Mouse (Mus musculus) embryonic facial prominence, embryonic 15.5 days (tissue): ENCODE results near the gene Olfr703. TPM values are rescaled to one million over a fixed set of nuclear protein-coding genes. Genes with fewer than 3 reads are reported as not detected.

Source experiments
- ATAC-seq: fragments of 200-750 bp; cut with Nextera tagmentation; 2 replicates; pipeline ENCODE4 v1.8.0; 2017; ENCODE audit warnings: low read depth, moderate TSS enrichment; ENCODE audit not compliant: insufficient number of reproducible peaks, low FRiP score, low TSS enrichment
- H3K27ac ChIP-seq: fragments of 300-500 bp; sonication (generic); replicated peaks from 2 replicates; pipeline ENCODE4 v1.5.1; 2015; ENCODE audit warnings: mild to moderate bottlenecking, inconsistent platforms
- H3K27me3 ChIP-seq: fragments of 300-500 bp; sonication (generic); 2 replicates; pipeline ENCODE4 v1.6.1; 2015; ENCODE audit warnings: inconsistent platforms
- H3K36me3 ChIP-seq: fragments of 300-500 bp; sonication (generic); 2 replicates; pipeline ENCODE4 v1.6.1; 2015; ENCODE audit warnings: mild to moderate bottlenecking, inconsistent platforms
- H3K4me1 ChIP-seq: fragments of 300-500 bp; sonication (generic); 2 replicates; pipeline ENCODE4 v1.6.1; 2015; ENCODE audit warnings: inconsistent platforms
- H3K4me2 ChIP-seq: fragments of 300-500 bp; sonication (generic); replicated peaks from 2 replicates; pipeline ENCODE4 v1.6.1; 2015; ENCODE audit warnings: mild to moderate bottlenecking, inconsistent platforms
- H3K4me3 ChIP-seq: fragments of 300-500 bp; sonication (generic); replicated peaks from 2 replicates; pipeline ENCODE4 v1.5.1; 2015; ENCODE audit warnings: mild to moderate bottlenecking, inconsistent platforms
- H3K9ac ChIP-seq: fragments of 300-500 bp; sonication (generic); 2 replicates; pipeline ENCODE4 v1.6.1; 2015; ENCODE audit warnings: inconsistent platforms
- H3K9me3 ChIP-seq: fragments of 300-500 bp; sonication (generic); replicated peaks from 2 replicates; pipeline ENCODE4 v1.6.1; 2016; ENCODE audit warnings: inconsistent platforms
- WGBS: fragments of 180-500 bp; shearing (Covaris S2); methylation state at CpG from one replicate; pipeline ENCODE4 v1.1.7; 2015; 5-methylcytosine and 5-hydroxymethylcytosine counted together
- polyA plus RNA-seq: library from polyadenylated mRNA; unstranded; fragments of >200 nt; fragmentation: Nextera tagmentation; extraction: Ambion mirVana; gene quantifications from 2 replicates; pipeline ENCODE4 v1.2.1, GENCODE M21; 2015

Olfr703 gene
- polyA plus RNA-seq: not detected in 2 replicates

DNA sequence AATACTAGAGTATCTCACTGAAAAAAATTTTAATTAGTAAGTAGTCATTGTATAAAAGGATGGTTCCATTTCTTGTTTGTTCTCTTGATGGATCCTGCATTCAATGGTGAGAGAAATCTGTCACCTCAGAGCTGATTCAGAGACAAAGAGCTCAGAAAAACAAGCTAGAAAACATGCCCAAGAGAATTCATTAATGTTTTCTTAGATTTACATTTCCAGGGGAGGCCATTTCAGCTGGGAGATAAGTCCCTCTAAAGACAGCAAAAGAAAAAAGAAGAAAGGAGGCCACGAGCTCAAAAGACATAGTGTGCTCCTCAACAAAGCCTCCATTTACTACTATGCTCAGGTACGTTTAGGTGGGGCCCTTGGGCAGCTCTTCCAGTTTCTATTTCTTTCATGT is at the start of gene Olfr703:
TSS of gene Olfr703 (plus strand) at position 301 of the 400 bp plus-strand sequence.
- H3K27ac ChIP-seq: no peak within 1 kb of the TSS
- H3K9ac ChIP-seq: no peak within 1 kb of the TSS
- no peak within 1 kb of the TSS for H3K4me3 ChIP-seq
- no peaks in the 10 kb centered on the region for H3K4me1 ChIP-seq
- no peak for ATAC-seq
- no peaks in the 10 kb centered on the region for H3K36me3 ChIP-seq
- no peak within 1 kb of the TSS for H3K4me2 ChIP-seq
- no peaks in the 10 kb centered on the region for H3K9me3 ChIP-seq
- WGBS: 58% methylated on average over 2 of the region's 2 CpGs
- H3K27me3 ChIP-seq: no peaks in the 10 kb centered on the region

DNA sequence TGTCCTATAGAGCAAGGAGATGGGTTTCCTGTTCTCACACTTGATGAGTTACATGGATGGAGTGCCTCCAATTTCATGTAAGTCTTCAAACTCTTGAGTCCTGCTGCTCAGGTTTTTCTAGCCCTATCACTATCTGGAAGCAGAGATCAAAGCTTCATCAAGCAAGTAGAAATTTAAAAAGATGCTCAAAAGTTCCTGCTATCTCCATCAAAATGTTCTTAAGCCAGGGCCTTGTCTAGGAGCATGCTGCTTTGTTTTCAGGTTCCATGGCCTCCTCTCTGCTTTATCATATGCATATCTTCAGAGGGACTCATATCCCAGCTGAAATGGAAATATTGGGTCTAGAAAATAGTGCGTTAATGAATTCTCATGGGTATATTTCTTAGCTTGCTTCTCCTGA is 34.4 kb upstream of the Olfr703 start, which contains the start of gene Olfr700:
TSS of gene Olfr700 (minus strand) at position 101 of the 400 bp plus-strand sequence.
- H3K27ac ChIP-seq: no peak within 1 kb of the TSS
- H3K4me1 ChIP-seq: no peaks in the 10 kb centered on the region
- no peak within 1 kb of the TSS for H3K9ac ChIP-seq
- H3K36me3 ChIP-seq: no peaks in the 10 kb centered on the region
- no peaks in the 10 kb centered on the region for H3K27me3 ChIP-seq
- WGBS: 83% methylated on average over 1 of the region's 1 CpGs
- no peak for ATAC-seq
- no peaks in the 10 kb centered on the region for H3K9me3 ChIP-seq
- no peak within 1 kb of the TSS for H3K4me3 ChIP-seq
- H3K4me2 ChIP-seq: no peak within 1 kb of the TSS

DNA sequence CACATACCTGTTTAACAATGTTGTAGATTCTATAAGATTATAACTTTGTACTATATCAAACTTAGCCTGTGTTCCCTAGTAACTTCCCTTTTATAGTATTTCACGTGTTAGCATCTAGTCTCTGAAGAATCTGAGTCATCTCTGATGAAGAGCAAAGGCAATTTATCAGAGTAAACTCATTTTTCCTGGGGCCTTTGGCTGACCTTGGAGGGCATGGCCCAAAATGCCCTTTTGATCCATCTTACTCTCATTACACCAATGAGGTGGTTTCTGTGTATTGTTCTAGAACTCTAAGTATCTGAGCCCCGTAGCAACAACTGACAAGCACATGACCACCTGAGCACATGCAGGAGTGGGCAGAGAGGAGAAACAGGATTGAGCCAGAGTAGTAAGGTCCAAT is 29.3 kb upstream of the Olfr703 start, which contains the start of gene Olfr701:
TSS of gene Olfr701 (plus strand) at position 301 of the 400 bp plus-strand sequence.
- no peak within 1 kb of the TSS for H3K4me3 ChIP-seq
- ATAC-seq: no peak
- H3K9me3 ChIP-seq: no peaks in the 10 kb centered on the region
- no peak within 1 kb of the TSS for H3K9ac ChIP-seq
- no peaks in the 10 kb centered on the region for H3K36me3 ChIP-seq
- 66% methylated on average over 2 of the region's 2 CpGs for WGBS
- H3K27ac ChIP-seq: no peak within 1 kb of the TSS
- H3K4me1 ChIP-seq: no peaks in the 10 kb centered on the region
- H3K4me2 ChIP-seq: no peak within 1 kb of the TSS
- no peaks in the 10 kb centered on the region for H3K27me3 ChIP-seq

DNA sequence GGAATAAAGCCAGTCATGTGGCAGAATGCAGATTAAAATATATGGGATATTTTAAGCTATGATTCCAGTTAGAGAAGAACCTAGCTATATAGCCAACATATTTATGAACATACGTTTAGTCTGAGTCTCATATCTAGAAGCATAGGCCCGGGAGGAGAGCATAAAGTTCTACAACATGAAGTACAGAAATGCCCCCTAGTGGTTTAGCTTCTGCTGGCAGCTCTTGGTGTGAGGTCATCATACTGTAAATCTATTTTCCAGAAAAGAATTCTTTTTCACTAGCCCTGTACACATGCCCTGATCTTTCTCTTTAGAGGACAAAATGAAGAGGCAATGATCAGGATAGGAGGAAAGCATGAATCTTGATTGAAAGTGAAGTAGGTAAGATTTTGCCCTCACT is 27.4 kb upstream of the Olfr703 start:
- H3K36me3 ChIP-seq: no peaks in the 10 kb centered on the region
- no peak overlapping the region for H3K9ac ChIP-seq
- no peak for ATAC-seq
- H3K4me3 ChIP-seq: no peak overlapping the region
- H3K4me1 ChIP-seq: no peaks in the 10 kb centered on the region
- WGBS: 60% methylated on average over 2 of the region's 2 CpGs
- H3K27me3 ChIP-seq: no peaks in the 10 kb centered on the region
- H3K9me3 ChIP-seq: no peaks in the 10 kb centered on the region
- H3K27ac ChIP-seq: no peak overlapping the region
- no peak overlapping the region for H3K4me2 ChIP-seq

DNA sequence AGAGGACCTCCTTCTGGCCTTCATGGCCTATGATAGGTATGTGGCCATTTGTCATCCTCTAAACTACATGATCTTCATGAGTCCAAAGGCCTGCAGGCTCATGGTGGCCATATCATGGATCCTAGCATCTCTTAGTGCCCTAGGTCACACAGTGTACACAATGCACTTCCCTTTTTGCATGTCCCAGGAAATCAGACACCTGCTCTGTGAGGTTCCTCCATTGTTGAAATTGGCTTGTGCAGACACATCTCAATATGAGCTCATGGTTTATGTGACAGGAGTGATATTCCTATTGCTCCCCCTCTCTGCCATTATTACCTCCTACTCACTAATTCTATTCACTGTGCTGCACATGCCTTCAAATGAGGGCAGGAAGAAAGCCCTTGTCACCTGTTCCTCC is 24.7 kb upstream of the Olfr703 start:
- Histone ChIP-seq H3K4me2 (no peak overlapping the region), H3K4me3 (no peak overlapping the region), H3K9me3 (no peaks in the 10 kb centered on the region), H3K4me1 (no peaks in the 10 kb centered on the region), H3K36me3 (no peaks in the 10 kb centered on the region), H3K27ac (no peak overlapping the region), H3K27me3 (no peaks in the 10 kb centered on the region), H3K9ac (no peak overlapping the region)
- ATAC-seq: no peak

DNA sequence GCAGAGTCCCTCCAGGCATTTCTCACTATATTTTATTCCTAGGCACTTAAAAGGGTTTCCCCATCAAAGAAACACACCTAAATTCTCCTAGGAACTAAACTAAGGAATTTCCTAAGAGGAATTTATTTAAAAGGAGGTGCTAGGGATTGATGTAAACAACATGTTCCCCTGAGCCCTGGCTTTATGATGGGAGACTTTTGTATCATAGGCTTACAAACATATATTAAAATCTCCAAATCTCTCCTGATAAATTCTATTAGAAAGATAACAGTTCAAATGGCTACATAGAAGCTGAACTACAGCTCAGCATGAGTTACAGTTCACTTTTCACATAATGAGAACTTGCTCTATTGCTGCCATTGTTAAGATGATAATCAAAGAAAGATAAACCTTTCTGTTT is 9.4 kb upstream of the Olfr703 start, which contains the start of gene Olfr702:
TSS of gene Olfr702 (minus strand) at position 101 of the 400 bp plus-strand sequence.
- no peaks in the 10 kb centered on the region for H3K4me1 ChIP-seq
- H3K4me3 ChIP-seq: no peak within 1 kb of the TSS
- H3K9me3 ChIP-seq: no peaks in the 10 kb centered on the region
- no peaks in the 10 kb centered on the region for H3K36me3 ChIP-seq
- H3K27me3 ChIP-seq: no peaks in the 10 kb centered on the region
- H3K27ac ChIP-seq: no peak within 1 kb of the TSS
- no peak for ATAC-seq
- no peak within 1 kb of the TSS for H3K9ac ChIP-seq
- H3K4me2 ChIP-seq: no peak within 1 kb of the TSS

DNA sequence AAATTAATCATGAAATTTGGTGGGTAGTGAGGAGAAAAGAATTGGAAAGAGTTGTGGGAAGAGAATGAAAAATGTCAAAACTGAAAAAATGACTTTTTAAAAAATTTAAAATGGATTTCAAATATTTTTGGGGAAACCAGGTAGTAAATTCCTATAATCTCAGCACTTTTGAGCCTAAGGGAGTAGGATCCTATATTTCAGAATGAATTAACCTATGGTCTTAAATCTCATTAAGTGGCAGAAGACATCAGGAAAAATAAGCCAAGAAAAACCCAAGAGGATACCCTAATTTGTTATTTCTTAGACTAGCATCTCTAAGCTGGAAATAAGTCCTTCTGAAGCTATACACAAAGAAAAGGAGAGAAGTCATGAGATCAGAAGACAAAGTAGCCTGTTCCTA is 19.7 kb downstream of the Olfr703 start, which contains the start of gene Olfr704:
TSS of gene Olfr704 (plus strand) at position 301 of the 400 bp plus-strand sequence.
- H3K27ac ChIP-seq: no peak within 1 kb of the TSS
- no peaks in the 10 kb centered on the region for H3K4me1 ChIP-seq
- H3K4me2 ChIP-seq: no peak within 1 kb of the TSS
- no peaks in the 10 kb centered on the region for H3K9me3 ChIP-seq
- H3K9ac ChIP-seq: no peak within 1 kb of the TSS
- no peaks in the 10 kb centered on the region for H3K27me3 ChIP-seq
- H3K36me3 ChIP-seq: no peaks in the 10 kb centered on the region
- no peak for ATAC-seq
- H3K4me3 ChIP-seq: no peak within 1 kb of the TSS

DNA sequence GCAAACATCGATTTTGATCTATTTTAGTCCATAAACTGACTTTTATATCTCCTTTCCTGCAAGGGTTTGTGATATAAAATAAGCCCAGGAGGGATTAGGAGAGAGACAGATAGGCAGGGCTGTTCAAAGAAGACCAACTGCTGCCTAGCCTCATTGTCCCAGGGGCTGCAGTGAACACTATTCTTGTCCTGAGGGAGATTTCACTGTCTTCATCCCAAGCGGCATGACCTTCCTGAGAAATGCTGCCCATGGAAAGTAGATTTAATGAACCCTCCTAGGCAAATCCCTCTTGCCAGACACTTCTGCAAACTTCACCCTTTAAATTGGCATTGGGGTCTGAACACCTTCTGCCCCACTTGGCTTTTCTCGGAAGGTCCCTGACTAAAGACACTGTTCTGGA is 33.6 kb downstream of the Olfr703 start, which contains the start of gene Olfr705:
TSS of gene Olfr705 (minus strand) at position 101 of the 400 bp plus-strand sequence.
- H3K4me3 ChIP-seq: no peak within 1 kb of the TSS
- H3K27ac ChIP-seq: no peak within 1 kb of the TSS
- H3K36me3 ChIP-seq: no peaks in the 10 kb centered on the region
- ATAC-seq: no peak
- H3K4me2 ChIP-seq: no peak within 1 kb of the TSS
- H3K4me1 ChIP-seq: no peaks in the 10 kb centered on the region
- H3K9me3 ChIP-seq: no peaks in the 10 kb centered on the region
- no peaks in the 10 kb centered on the region for H3K27me3 ChIP-seq
- no peak within 1 kb of the TSS for H3K9ac ChIP-seq
- WGBS: 82% methylated on average over 3 of the region's 3 CpGs

DNA sequence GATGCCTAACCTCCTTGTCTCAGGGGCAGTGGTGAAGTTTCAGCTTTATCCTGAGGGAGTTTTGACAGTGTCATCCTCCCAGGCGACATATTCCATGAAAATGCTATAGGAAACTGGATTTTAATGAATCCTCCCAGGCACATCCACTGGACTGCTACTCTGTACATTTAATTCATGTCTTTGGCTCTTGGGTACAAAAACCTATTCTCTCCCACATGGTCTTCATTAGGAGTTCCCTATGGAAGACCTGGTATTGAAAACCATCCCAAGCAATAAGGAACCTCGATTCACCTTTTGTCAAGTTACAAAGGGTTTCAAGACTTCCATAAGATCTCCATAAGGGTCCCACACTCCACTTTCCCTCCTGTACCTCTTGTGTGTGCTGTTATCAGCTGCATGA is 44.9 kb downstream of the Olfr703 start, which contains the start of gene Olfr706:
TSS of gene Olfr706 (minus strand) at position 101 of the 400 bp plus-strand sequence.
- no peaks in the 10 kb centered on the region for H3K9me3 ChIP-seq
- H3K27ac ChIP-seq: no peak within 1 kb of the TSS

More for the DNA sequence above, 44.9 kb downstream of the Olfr703 start, which contains the start of gene Olfr706:
- WGBS: 67% methylated on average over 2 of the region's 2 CpGs
- no peaks in the 10 kb centered on the region for H3K4me1 ChIP-seq
- no peak within 1 kb of the TSS for H3K4me3 ChIP-seq
- no peaks in the 10 kb centered on the region for H3K27me3 ChIP-seq
- H3K4me2 ChIP-seq: no peak within 1 kb of the TSS
- H3K36me3 ChIP-seq: no peaks in the 10 kb centered on the region
- H3K9ac ChIP-seq: no peak within 1 kb of the TSS
- ATAC-seq: no peak

Other genes with a start within 250 kb of the Olfr703 start
- gene Olfr693, start 162.8 kb upstream of the Olfr703 start, polyA plus RNA-seq: 0.11 TPM in 1 of 2 replicates, not detected in the other
- gene Olfr694, start 151.5 kb upstream of the Olfr703 start, polyA plus RNA-seq: not detected in 2 replicates
- not detected in 2 replicates for gene Olfr695, start 127.0 kb upstream of the Olfr703 start, polyA plus RNA-seq
- gene Olfr697, start 100.9 kb upstream of the Olfr703 start, polyA plus RNA-seq: not detected in 2 replicates
- not detected in 2 replicates for gene Olfr698, start 88.0 kb upstream of the Olfr703 start, polyA plus RNA-seq
- gene Olfr699, start 50.2 kb upstream of the Olfr703 start, polyA plus RNA-seq: 0.07 TPM in 2 replicates
- gene Olfr700, start 34.5 kb upstream of the Olfr703 start, polyA plus RNA-seq: not detected in 2 replicates
- gene Olfr701, start 29.2 kb upstream of the Olfr703 start, polyA plus RNA-seq: not detected in 2 replicates
- gene Olfr702, start 9.5 kb upstream of the Olfr703 start, polyA plus RNA-seq: not detected in 2 replicates
- gene Olfr704, start 19.8 kb downstream of the Olfr703 start, polyA plus RNA-seq: not detected in 2 replicates
- not detected in 2 replicates for gene Olfr705, start 33.5 kb downstream of the Olfr703 start, polyA plus RNA-seq
- gene Olfr706, start 44.8 kb downstream of the Olfr703 start, polyA plus RNA-seq: 0.05 TPM in 1 of 2 replicates, not detected in the other
- 0.16 TPM in 1 of 2 replicates, not detected in the other for gene Olfr707, start 57.9 kb downstream of the Olfr703 start, polyA plus RNA-seq
- gene Olfr1532-ps1, start 64.6 kb downstream of the Olfr703 start, polyA plus RNA-seq: 0.12 TPM in 1 of 2 replicates, not detected in the other
- 0.05 TPM in 1 of 2 replicates, not detected in the other for gene Olfr709-ps1, start 88.9 kb downstream of the Olfr703 start, polyA plus RNA-seq
- not detected in 2 replicates for gene Olfr710, start 105.0 kb downstream of the Olfr703 start, polyA plus RNA-seq
- 0.11 TPM in 1 of 2 replicates, not detected in the other for gene Olfr6, start 120.6 kb downstream of the Olfr703 start, polyA plus RNA-seq
- gene Olfr711, start 132.1 kb downstream of the Olfr703 start, polyA plus RNA-seq: not detected in 2 replicates
- gene Olfr2, start 162.7 kb downstream of the Olfr703 start, polyA plus RNA-seq: not detected in 2 replicates
- gene Olfr713, start 187.8 kb downstream of the Olfr703 start, polyA plus RNA-seq: 0.16 TPM in 1 of 2 replicates, not detected in the other
- not detected in 2 replicates for gene Olfr714, start 227.6 kb downstream of the Olfr703 start, polyA plus RNA-seq
- 0.08 and 0.12 TPM in 2 replicates for gene Olfr17, start 249.9 kb downstream of the Olfr703 start, polyA plus RNA-seq